ENCODE assay signal across 8 mouse cellular contexts in genomic region chr5:135887675-135888102, GRCm38 (mm10). TPM values are rescaled to one million over a fixed set of nuclear protein-coding genes. Genes with fewer than 3 reads are reported as not detected.
DNase-seq lines count a peak whose midpoint lies in the region; ATAC-seq and TF ChIP-seq lines count a peak whose summit lies in the region.

Hspb1 (plus strand) TSS chr5:135887919.

- no peak for TF ChIP-seq CTCF in cortical plate, adult 2 months (IDR thresholded peaks at IDR 0.05; ENCODE audit: extremely low read depth, insufficient read depth, low read length)
- TF ChIP-seq CTCF in olfactory bulb, adult 2 months (IDR thresholded peaks at IDR 0.05; ENCODE audit: insufficient read depth, low read depth, low read length), result no peak

- peak; percentile 55; the same call in 1 of the 2 replicates for TF ChIP-seq POLR2A in cortical plate, adult 2 months (IDR thresholded peaks at IDR 0.05; ENCODE audit: extremely low read depth, insufficient read depth, low read length)
- TF ChIP-seq POLR2A in olfactory bulb, adult 2 months (IDR thresholded peaks at IDR 0.05; ENCODE audit: insufficient read depth, low read depth, low read length), result no peak

- H3K27ac ChIP-seq in cortical plate, adult 2 months (ENCODE audit: insufficient read depth, low read length), result 0 out of 2 replicates have a peak within 1 kb of the TSS, but pooled peaks have one; percentile 48
- no peak within 1 kb of the TSS for H3K27ac ChIP-seq in liver, embryonic 16.5 days (ENCODE audit: low read length)
- no peak within 1 kb of the TSS for H3K27ac ChIP-seq in olfactory bulb, adult 2 months (ENCODE audit: insufficient read depth, low read depth, low read length)

- peak within 1 kb of the TSS; percentile 27 for H3K4me3 ChIP-seq in cortical plate, adult 2 months (ENCODE audit: insufficient read depth, low read length)
- H3K4me3 ChIP-seq in liver, embryonic 16.5 days (ENCODE audit: low read depth, low read length), result peak within 1 kb of the TSS; percentile 25
- peak within 1 kb of the TSS; percentile 23 for H3K4me3 ChIP-seq in olfactory bulb, adult 2 months (ENCODE audit: insufficient read depth, low read depth, low read length)

- 0 out of 2 replicates have a peak, but pooled peaks have one; percentile 16 for ATAC-seq in liver, embryonic 16.5 days (ENCODE audit: low read depth)

- H3K9ac ChIP-seq in liver, embryonic 16.5 days (ENCODE audit: low read depth, low read length), result no peak within 1 kb of the TSS

- no peaks in the 10 kb centered on the region for H3K9me3 ChIP-seq in liver, embryonic 16.5 days (replicated peaks; ENCODE audit: control insufficient read depth, low read length)

- H3K27me3 ChIP-seq in liver, embryonic 16.5 days (ENCODE audit: control insufficient read depth, insufficient read depth, low read depth, low read length), result peaks cover 31% of the 10 kb centered on the region

- 4% methylated on average over 24 of the region's 24 CpGs for WGBS in liver, embryonic 16.5 days (ENCODE audit: insufficient replicate concordance)
- WGBS in olfactory bulb, adult 2 months, result 3% methylated on average over 24 of the region's 24 CpGs

- no peak for DNase-seq in layer of hippocampus, adult 18-20 months (ENCODE audit: low spot score in 2 of 2)
- DNase-seq in layer of hippocampus, adult 9-10 months (ENCODE audit: low spot score), result no peak
- DNase-seq in heart, adult 11 months, result peak; percentile 100
- peak; percentile 91 for DNase-seq in kidney, adult 11 months
- no peak for DNase-seq in cerebellum, adult 8-10 months

- no peaks in the 10 kb centered on the region for H3K4me1 ChIP-seq in cortical plate, adult 2 months (ENCODE audit: control insufficient read depth, insufficient read depth, low read length)
- H3K4me1 ChIP-seq in liver, embryonic 16.5 days (ENCODE audit: control insufficient read depth, low read depth, low read length), result no peaks in the 10 kb centered on the region
- peaks cover 15% of the 10 kb centered on the region for H3K4me1 ChIP-seq in olfactory bulb, adult 2 months (ENCODE audit: control insufficient read depth, insufficient read depth, low read length)

- H3K36me3 ChIP-seq in liver, embryonic 16.5 days (ENCODE audit: control insufficient read depth, insufficient read depth), result no peaks in the 10 kb centered on the region

- H3K4me2 ChIP-seq in liver, embryonic 16.5 days (ENCODE audit: low read depth, low read length), result peak within 1 kb of the TSS; percentile 13

RNA-seq across cellular contexts. Expression of gene Hspb1, which starts in this region (rescaled TPM):
- total RNA-seq in layer of hippocampus, adult 18-20 months (2021), result 10 to 100 TPM; 16.7 to 22.4 TPM
- polyA plus RNA-seq in cortical plate, adult 2 months (2012; rRNA removed), result 27.6 and 27.8 TPM in 2 replicates
- 9.8 and 19.9 TPM in 2 replicates for polyA plus RNA-seq in liver, embryonic 16.5 days (2015; fragmentation: Nextera tagmentation; extraction: Ambion mirVana)
- polyA plus RNA-seq in olfactory bulb, adult 2 months (2012; ENCODE audit: insufficient read depth, insufficient read length, low replicate concordance, missing spikeins), result not detected in 2 replicates

Comparison
In these comparisons a context has a peak if more than half of its experiments do, and no peak if none do; other contexts are left out.
1. RNA of gene Hspb1 (polyA plus RNA-seq): 27.6 to 27.8 TPM in cortical plate, adult 2 months and 9.8 to 19.9 TPM in liver, embryonic 16.5 days; not detected in olfactory bulb, adult 2 months; every median in the first group is over 10 times any median in the second.
2. DNase-seq: peak in heart, adult 11 months (single experiment) and kidney, adult 11 months (single experiment); none in layer of hippocampus, adult 18-20 months (0 of 2), layer of hippocampus, adult 9-10 months (single experiment) and cerebellum, adult 8-10 months (single experiment).
3. Peak in every context shown above with its lines, with median percentiles within 50 percentile points of each other: H3K4me3 ChIP-seq.